Mouse (Mus musculus) activated CD4-positive, CD25-positive, alpha-beta regulatory T cell, adult 4 months (primary cell): ENCODE data around the gene Lrrc3. TPM values are rescaled to one million over a fixed set of nuclear protein-coding genes. Genes with fewer than 3 reads are reported as not detected.

Experiments
- ATAC-seq: one replicate; pipeline ENCODE4 v1.8.0; 2017
- polyA plus RNA-seq, 2 experiments: library from polyadenylated mRNA; unstranded; fragments of 100-300 nt; shearing (Covaris generic); gene quantifications; one replicate each; pipeline ENCODE4 v1.2.1; 2017

Lrrc3 gene
- polyA plus RNA-seq, 2 experiments from 2014 or later: not detected

DNA sequence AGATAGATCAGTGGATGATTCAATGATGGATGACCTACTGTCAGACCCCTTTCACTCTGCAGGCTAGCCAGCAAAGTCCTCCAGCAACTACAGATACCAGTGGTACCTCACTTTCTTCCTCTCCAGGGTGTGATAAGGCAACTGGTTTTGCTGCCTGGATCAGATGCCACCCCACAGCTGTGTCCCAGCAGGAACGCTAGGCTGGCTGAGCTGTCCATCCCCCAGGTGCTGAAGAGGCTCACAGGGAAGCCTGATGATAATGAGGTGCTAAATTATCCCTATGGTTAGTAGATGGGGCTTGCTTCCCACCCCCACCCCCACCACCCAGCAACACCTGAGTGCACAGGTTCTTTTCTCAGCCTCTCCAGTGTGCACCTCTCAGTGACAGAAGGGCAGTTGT lies 34.8 kb downstream of the Lrrc3 start:
- no peak for ATAC-seq

DNA sequence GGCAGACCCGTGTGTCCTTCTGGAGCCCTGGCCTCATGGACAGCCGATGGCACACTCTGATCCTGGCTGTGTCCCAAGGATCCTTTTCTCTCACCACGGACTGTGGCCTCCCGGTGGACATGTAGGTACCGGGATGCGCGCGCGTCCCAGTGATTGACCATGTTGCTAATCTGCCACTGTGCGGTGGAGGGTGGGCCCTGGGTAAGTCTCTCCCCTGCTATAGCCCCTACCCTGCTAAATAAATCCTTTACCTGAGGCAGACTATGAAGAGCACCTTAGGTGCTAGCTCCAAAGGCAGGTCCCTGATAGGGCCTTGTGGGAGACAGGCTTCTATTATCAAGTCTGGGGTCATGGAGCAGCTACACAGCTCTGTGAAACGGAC lies 37.6 kb downstream of the Lrrc3 start:
- no peak for ATAC-seq

DNA sequence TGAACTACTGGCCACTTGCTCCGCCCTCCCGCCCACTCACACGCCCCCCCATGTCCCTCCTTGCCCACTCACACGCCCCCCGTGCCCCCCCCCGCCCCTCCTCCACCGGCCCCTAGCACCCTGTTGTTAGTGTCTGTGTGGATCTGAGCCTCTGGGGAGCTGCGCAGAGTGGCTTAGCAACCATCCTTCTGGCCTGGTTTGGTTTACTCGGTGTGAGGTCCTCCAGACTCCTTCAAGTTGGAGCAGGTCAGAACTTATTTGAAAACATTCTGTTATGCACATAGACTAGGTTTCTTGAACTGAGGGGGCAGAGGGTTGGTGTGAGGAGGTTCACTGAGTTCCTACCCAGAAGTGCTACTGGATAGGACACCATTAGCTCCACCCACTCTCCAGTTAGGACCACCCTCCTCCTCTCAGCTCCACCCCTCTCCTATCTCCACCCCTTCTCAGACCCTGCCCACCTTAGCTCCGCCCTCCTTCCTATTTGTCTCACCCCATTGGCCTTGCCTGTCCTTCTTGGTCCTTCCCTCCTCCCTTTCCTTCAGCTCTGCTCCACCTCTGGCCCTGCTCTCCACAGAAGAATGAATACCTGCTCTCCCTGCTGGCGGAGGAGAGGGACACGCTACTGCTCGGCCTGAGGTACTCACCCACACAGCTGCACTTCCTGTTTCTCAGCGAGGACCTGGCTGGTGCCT lies 38.1 kb downstream of the Lrrc3 start:
- peak; percentile 89 for ATAC-seq

DNA sequence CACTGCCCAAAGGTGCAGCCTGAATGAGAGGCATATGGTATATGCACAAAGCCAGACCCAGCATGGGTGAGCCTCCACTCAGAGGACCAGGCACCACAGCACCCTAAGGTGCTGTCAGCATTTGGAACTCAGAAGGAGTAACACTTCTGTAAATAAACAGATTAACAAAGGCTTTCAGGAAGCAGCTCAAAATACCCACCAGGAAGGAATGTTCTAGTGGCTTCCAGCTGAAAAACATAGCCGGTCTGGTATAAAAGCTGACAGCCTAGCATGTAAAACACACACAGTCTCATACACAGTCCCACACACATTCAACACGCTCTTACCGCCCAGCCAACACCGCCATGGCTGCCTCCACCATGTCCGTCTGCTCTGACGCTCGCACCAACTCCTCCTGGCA lies 40.7 kb downstream of the Lrrc3 start, which contains the start of gene Gm3285:
Gene Gm3285, plus strand, starts transcription at position 301 of the 400 bp plus-strand sequence.
- no peak for ATAC-seq

DNA sequence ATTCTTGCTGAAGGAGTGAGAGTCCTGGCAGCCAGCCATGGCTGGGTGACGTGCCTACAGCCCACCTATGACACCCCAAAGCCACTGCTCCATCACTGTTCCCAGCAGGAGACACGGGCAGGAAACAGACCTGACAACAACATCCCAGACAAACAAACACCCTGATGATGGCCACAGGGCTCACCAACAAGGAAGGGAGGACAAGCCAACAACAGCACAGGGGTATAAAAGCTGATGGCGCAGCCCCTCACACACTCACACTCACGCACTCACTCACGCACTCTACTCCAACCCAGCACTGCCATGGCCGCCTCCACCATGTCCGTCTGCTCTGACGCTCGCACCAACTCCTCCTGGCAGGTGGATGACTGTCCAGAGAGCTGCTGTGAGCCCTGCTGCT lies 49.8 kb downstream of the Lrrc3 start, which contains the start of gene Gm10318:
Gene Gm10318, plus strand, starts transcription at position 301 of the 400 bp plus-strand sequence.
- ATAC-seq: no peak

Other genes with a start within 250 kb of the Lrrc3 start
- under 1 TPM; 0.38 to 0.40 TPM for gene Tspear, start 216.0 kb downstream of the Lrrc3 start, polyA plus RNA-seq
- not detected for gene Gm19402, start 211.8 kb downstream of the Lrrc3 start, polyA plus RNA-seq
- not detected for gene Gm9508, start 205.3 kb downstream of the Lrrc3 start, polyA plus RNA-seq
- gene Gm10272, start 195.9 kb downstream of the Lrrc3 start, polyA plus RNA-seq: not detected
- gene Gm10024, start 191.1 kb downstream of the Lrrc3 start, polyA plus RNA-seq: not detected
- not detected for gene Gm10142, start 186.7 kb downstream of the Lrrc3 start, polyA plus RNA-seq
- not detected for gene Krtap12-1, start 181.9 kb downstream of the Lrrc3 start, polyA plus RNA-seq
- not detected for gene Gm10100, start 176.1 kb downstream of the Lrrc3 start, polyA plus RNA-seq
- not detected for gene Gm18596, start 159.9 kb downstream of the Lrrc3 start, polyA plus RNA-seq
- gene Gm9736, start 151.2 kb downstream of the Lrrc3 start, polyA plus RNA-seq: not detected
- not detected for gene Gm3233, start 142.9 kb downstream of the Lrrc3 start, polyA plus RNA-seq
- gene Gm3238, start 131.2 kb downstream of the Lrrc3 start, polyA plus RNA-seq: not detected
- gene Gm7138, start 125.6 kb downstream of the Lrrc3 start, polyA plus RNA-seq: not detected
- gene Gm3250, start 120.0 kb downstream of the Lrrc3 start, polyA plus RNA-seq: not detected
- not detected for gene Gm7137, start 114.3 kb downstream of the Lrrc3 start, polyA plus RNA-seq
- not detected for gene Gm9639, start 107.5 kb downstream of the Lrrc3 start, polyA plus RNA-seq
- gene Gm19668, start 103.4 kb downstream of the Lrrc3 start, polyA plus RNA-seq: not detected
- not detected for gene Gm9507, start 90.7 kb downstream of the Lrrc3 start, polyA plus RNA-seq
- not detected for gene Gm2696, start 87.9 kb downstream of the Lrrc3 start, polyA plus RNA-seq
- not detected for gene Krtap10-4, start 75.4 kb downstream of the Lrrc3 start, polyA plus RNA-seq
- gene Krtap10-10, start 66.6 kb downstream of the Lrrc3 start, polyA plus RNA-seq: not detected
- not detected for gene Gm36176, start 55.7 kb downstream of the Lrrc3 start, polyA plus RNA-seq
- not detected for gene Gm10318, start 49.7 kb downstream of the Lrrc3 start, polyA plus RNA-seq
- gene Gm3285, start 40.6 kb downstream of the Lrrc3 start, polyA plus RNA-seq: not detected
- under 1 TPM; 0.38 TPM for gene Trpm2, start 68.0 kb upstream of the Lrrc3 start, polyA plus RNA-seq
- gene 1810043G02Rik, start 76.0 kb upstream of the Lrrc3 start, polyA plus RNA-seq: 10 to 100 TPM in 1 of 2 experiments, 1 to 10 TPM in 1; 7.1 to 11.1 TPM
- gene Pfkl, start 107.5 kb upstream of the Lrrc3 start, polyA plus RNA-seq: 10 to 100 TPM; 40.4 to 82.9 TPM
- gene Dnmt3l, start 139.4 kb upstream of the Lrrc3 start, polyA plus RNA-seq: not detected
- gene Aire, start 141.1 kb upstream of the Lrrc3 start, polyA plus RNA-seq: under 1 TPM in 1 of 2 experiments, not detected in 1; 0.44 TPM
- gene Icosl, start 166.8 kb upstream of the Lrrc3 start, polyA plus RNA-seq: 1 to 10 TPM; 5.5 to 9.3 TPM